Mouse (Mus musculus) forebrain, embryonic 12.5 days (tissue): ENCODE measurements around the gene Gm20388. TPM values are rescaled to one million over a fixed set of nuclear protein-coding genes. Genes with fewer than 3 reads are reported as not detected.

Experiments
- ATAC-seq: fragments of 200-750 bp; cut with Nextera tagmentation; 2 replicates; pipeline ENCODE4 v1.8.0; 2017; ENCODE audit warnings: moderate TSS enrichment; ENCODE audit not compliant: low FRiP score
- H3K27ac ChIP-seq: fragments of 300-500 bp; sonication (generic); 2 replicates; pipeline ENCODE4 v1.5.1; 2016; ENCODE audit warnings: mild to moderate bottlenecking
- H3K27me3 ChIP-seq: fragments of 300-500 bp; sonication (generic); 2 replicates; pipeline ENCODE4 v1.6.1; 2016; ENCODE audit warnings: mild to moderate bottlenecking
- H3K36me3 ChIP-seq: fragments of 300-500 bp; sonication (generic); replicated peaks from 2 replicates; pipeline ENCODE4 v1.6.1; 2016; ENCODE audit warnings: mild to moderate bottlenecking
- H3K4me1 ChIP-seq: fragments of 300-500 bp; sonication (generic); 2 replicates; pipeline ENCODE4 v1.6.1; 2016
- H3K4me2 ChIP-seq: fragments of 300-500 bp; sonication (generic); 2 replicates; pipeline ENCODE4 v1.6.1; 2016; ENCODE audit warnings: mild to moderate bottlenecking, moderate library complexity
- H3K4me3 ChIP-seq: fragments of 300-500 bp; sonication (generic); replicated peaks from 2 replicates; pipeline ENCODE4 v1.5.1; 2016; ENCODE audit warnings: mild to moderate bottlenecking
- H3K9ac ChIP-seq: fragments of 300-500 bp; sonication (generic); 2 replicates; pipeline ENCODE4 v1.6.1; 2016; ENCODE audit warnings: mild to moderate bottlenecking
- H3K9me3 ChIP-seq: fragments of 300-500 bp; sonication (generic); 2 replicates; pipeline ENCODE4 v1.6.1; 2016
- WGBS: fragments of 180-500 bp; shearing (Covaris S2); methylation state at CpG from one replicate; pipeline ENCODE4 v1.1.7; 2016; 5-methylcytosine and 5-hydroxymethylcytosine counted together
- polyA plus RNA-seq: library from polyadenylated mRNA; unstranded; fragments of >200 nt; fragmentation: Nextera tagmentation; extraction: Ambion mirVana; gene quantifications from 2 replicates; pipeline ENCODE4 v1.2.1, GENCODE M21; 2016

The Gm20388 gene
- polyA plus RNA-seq, 1 experiment from 2014 or later = not detected

DNA sequence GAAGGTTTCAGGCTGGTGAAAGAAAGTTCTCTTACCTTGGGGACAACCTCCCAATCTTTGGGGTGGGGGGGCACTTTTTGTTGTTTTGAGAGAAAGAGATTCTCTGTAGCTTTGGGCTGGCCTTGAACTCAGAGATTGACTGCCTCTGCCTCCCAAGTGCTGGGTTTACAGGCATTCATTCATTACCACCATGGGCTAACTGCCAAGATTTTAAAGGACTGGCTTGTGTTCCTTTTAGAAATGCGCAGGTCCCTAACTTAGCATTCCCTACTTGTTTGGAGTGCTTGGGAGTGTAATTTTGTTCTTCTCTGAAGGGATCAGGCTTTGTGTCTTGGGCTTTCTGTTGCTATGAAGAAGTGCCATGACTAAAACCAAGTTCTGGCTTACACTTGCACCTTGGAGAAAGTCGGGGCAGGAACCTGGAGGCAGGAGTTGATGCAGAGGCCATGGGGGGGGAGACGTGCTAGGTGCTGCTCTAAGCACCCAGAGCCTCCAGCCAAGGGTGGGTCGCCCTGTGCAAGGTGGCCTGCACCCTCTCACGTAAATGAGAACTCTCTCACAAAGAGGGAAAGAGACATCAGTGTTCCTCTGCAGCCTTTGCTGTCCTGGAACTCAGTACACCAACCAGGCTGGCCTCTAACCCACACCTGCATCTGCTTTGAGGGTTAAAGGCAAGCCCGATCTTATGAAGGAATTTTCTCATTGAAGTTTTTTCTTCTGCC is 3193.6 kb downstream of the Gm20388 start:
- H3K36me3 ChIP-seq = peaks cover 29% of the 10 kb centered on the region
- H3K9me3 ChIP-seq = no peaks in the 10 kb centered on the region
- H3K27ac ChIP-seq = peak overlapping the region; percentile 46; the same call in 1 of the 2 replicates
- H3K27me3 ChIP-seq = no peaks in the 10 kb centered on the region
- H3K9ac ChIP-seq = peak overlapping the region; percentile 96; the same call in 1 of the 2 replicates
- H3K4me1 ChIP-seq = peaks cover 15% of the 10 kb centered on the region
- ATAC-seq = no peak
- peak overlapping the region; percentile 80 for H3K4me3 ChIP-seq
- H3K4me2 ChIP-seq = peak overlapping the region; percentile 95
- WGBS = 85% methylated on average over 6 of the region's 6 CpGs

DNA sequence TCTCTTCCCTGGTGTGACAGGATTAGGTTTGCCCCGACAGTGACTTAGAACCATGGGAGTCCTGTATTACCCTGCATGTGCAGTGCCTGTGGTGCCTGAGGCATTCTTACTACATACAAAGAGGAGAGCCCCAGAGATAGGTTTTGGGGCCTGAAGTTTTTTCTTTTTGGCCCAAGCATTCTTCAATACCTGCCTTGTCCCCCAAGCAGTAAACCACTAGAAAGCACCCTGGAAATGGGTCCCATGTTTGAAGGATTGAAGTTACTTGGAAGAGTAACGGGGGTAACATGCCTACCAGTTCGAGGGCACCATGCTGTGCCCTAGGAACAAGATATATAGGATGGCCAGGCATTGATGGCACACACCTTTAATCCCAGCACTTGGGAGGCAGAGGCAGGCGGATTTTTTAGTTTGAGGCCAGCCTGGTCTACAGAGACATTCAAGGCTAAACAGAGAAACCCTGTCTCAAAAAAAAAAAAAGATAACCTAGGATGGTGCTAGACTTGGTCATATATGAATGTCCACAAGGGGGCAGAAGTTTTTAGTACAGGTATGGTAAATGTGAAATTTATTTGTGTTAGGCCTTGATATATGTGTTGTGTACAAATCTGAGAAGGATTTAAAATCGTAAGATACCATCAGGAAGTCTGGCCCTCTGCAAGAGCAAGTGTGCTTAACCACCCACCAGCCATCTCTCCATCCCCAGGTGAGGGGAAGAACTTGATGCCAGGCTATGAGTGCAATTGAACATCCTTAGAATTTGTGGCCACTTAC is 3195.1 kb downstream of the Gm20388 start:
- Histone ChIP-seq H3K9ac (no peak overlapping the region), H3K9me3 (no peaks in the 10 kb centered on the region), H3K4me2 (no peak overlapping the region), H3K27ac (0 out of 2 replicates have a peak overlapping the region, but pooled peaks have one; percentile 31), H3K27me3 (no peaks in the 10 kb centered on the region), H3K4me3 (no peak overlapping the region), H3K4me1 (peaks cover 15% of the 10 kb centered on the region), H3K36me3 (peaks cover 29% of the 10 kb centered on the region)
- 68% methylated on average over 5 of the region's 5 CpGs for WGBS
- no peak for ATAC-seq

GRCm38 (mm10) chr8:123106531-123106930 is 3195.9 kb downstream of the Gm20388 start:
- Histone ChIP-seq H3K9me3 (no peaks in the 10 kb centered on the region), H3K9ac (no peak overlapping the region), H3K4me3 (no peak overlapping the region), H3K4me1 (peaks cover 15% of the 10 kb centered on the region), H3K27me3 (no peaks in the 10 kb centered on the region), H3K27ac (no peak overlapping the region), H3K36me3 (peaks cover 29% of the 10 kb centered on the region), H3K4me2 (no peak overlapping the region)
- ATAC-seq = no peak
- 53% methylated on average over 2 of the region's 2 CpGs for WGBS

DNA sequence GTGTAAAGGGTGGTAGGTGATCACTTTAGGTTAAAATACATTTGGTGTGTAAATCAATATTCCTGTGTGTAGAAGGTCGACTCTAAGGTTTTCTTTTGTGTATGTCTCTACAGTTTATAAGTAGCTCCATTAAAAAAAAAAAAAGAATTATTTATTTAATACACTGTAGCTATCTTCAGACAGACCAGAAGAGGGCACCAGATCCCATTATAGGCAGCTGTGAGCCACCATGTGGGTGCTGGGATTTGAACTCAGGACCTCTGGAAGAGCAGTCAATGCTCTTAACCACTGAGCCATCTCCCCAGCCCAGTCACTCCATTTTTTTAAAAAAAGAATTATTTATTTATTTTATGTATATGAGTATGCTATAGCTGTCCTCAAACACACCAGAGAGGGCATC is 3197.4 kb downstream of the Gm20388 start:
- Histone ChIP-seq H3K4me1 (peaks cover 12% of the 10 kb centered on the region), H3K4me3 (no peak overlapping the region), H3K36me3 (peaks cover 28% of the 10 kb centered on the region), H3K27me3 (no peaks in the 10 kb centered on the region), H3K9me3 (no peaks in the 10 kb centered on the region), H3K9ac (no peak overlapping the region), H3K4me2 (no peak overlapping the region), H3K27ac (no peak overlapping the region)
- 81% methylated on average over 1 of the region's 1 CpGs for WGBS
- ATAC-seq = no peak

DNA sequence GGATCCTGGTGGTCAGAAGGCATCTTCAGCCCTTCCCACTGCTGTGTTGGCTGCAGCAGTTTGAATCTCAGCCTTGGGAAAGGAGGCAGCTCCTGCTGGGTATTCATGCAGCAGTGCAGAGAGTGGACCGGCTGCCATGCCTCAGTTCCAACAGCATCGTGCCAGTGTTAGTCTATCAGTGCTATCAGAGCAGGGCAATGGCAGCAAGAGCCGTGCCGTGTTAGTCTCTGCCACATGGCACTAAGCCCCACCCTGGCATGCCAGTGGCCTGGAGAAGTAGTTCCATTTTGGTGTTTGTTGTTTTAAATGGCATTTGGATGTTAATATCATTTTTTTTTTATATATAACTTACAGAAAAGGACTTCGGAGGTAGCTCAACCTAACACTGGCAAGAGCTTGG is 3198.3 kb downstream of the Gm20388 start:
- Histone ChIP-seq H3K4me2 (no peak overlapping the region), H3K9me3 (no peaks in the 10 kb centered on the region), H3K4me3 (no peak overlapping the region), H3K36me3 (peaks cover 19% of the 10 kb centered on the region), H3K9ac (no peak overlapping the region), H3K4me1 (peaks cover 4% of the 10 kb centered on the region), H3K27me3 (no peaks in the 10 kb centered on the region), H3K27ac (no peak overlapping the region)
- no peak for ATAC-seq
- WGBS = 90% methylated on average over 5 of the region's 5 CpGs

DNA sequence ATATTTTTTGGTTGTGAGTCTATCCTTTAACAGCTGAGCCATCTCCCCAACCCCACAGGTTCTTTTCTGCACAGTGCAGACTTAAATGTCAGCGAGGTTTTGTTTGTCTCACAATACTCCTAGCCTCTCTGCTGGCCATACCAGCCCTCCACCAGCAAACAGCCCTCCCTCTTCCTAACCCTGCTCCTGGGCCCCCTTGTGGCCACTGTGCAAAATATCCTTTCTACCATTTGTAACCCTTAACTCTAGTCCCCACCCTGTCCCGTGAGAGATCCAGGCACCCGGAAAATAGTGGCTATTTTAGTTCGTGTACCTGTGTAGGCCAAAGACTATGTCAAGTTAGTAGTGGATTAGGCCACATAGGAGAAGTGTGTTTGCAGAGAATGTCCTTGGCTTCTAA is 3200.0 kb downstream of the Gm20388 start:
- WGBS = 17% methylated on average over 4 of the region's 4 CpGs
- Histone ChIP-seq H3K9ac (no peak overlapping the region), H3K27ac (no peak overlapping the region), H3K36me3 (peaks cover 2% of the 10 kb centered on the region), H3K4me3 (no peak overlapping the region), H3K4me2 (no peak overlapping the region), H3K4me1 (no peaks in the 10 kb centered on the region), H3K27me3 (peaks cover 8% of the 10 kb centered on the region), H3K9me3 (no peaks in the 10 kb centered on the region)
- 0 out of 2 replicates have a peak, but pooled peaks have one; percentile 30 for ATAC-seq

GRCm38 (mm10) chr8:123112892-123113291 is 3202.3 kb downstream of the Gm20388 start:
- Histone ChIP-seq H3K4me1 (peaks cover 10% of the 10 kb centered on the region), H3K9me3 (no peaks in the 10 kb centered on the region), H3K4me2 (no peak overlapping the region), H3K4me3 (no peak overlapping the region), H3K27ac (no peak overlapping the region), H3K9ac (no peak overlapping the region), H3K36me3 (no peaks in the 10 kb centered on the region), H3K27me3 (peaks cover 31% of the 10 kb centered on the region)
- 84% methylated on average over 9 of the region's 9 CpGs for WGBS
- no peak for ATAC-seq

GRCm38 (mm10) chr8:123113908-123114469 is 3203.3 kb downstream of the Gm20388 start:
- Histone ChIP-seq H3K27me3 (peaks cover 42% of the 10 kb centered on the region), H3K9ac (no peak overlapping the region), H3K4me1 (peaks cover 12% of the 10 kb centered on the region), H3K36me3 (no peaks in the 10 kb centered on the region), H3K4me2 (no peak overlapping the region), H3K9me3 (no peaks in the 10 kb centered on the region), H3K4me3 (no peak overlapping the region), H3K27ac (no peak overlapping the region)
- ATAC-seq = no peak
- 73% methylated on average over 2 of the region's 2 CpGs for WGBS

DNA sequence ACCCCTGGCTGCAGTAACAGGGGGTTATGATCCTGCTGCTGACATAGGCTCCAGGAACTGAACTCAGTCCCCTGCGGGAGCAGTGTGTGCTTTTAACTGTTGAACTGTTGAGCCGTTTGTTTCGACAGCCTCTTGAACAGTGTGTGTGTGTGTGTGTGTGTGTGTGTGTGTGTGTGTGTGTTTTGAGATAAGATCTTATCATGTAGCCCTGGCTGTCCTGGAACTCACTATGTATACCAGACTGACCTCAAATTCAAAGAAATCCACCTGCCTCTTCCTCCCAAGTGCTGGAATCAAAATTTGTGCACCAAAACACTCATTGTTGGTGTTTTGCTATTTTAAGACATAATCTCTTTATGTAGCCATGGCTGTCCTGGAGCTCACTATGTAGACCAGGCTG is 3204.0 kb downstream of the Gm20388 start:
- Histone ChIP-seq H3K4me3 (no peak overlapping the region), H3K9ac (no peak overlapping the region), H3K36me3 (no peaks in the 10 kb centered on the region), H3K4me1 (peaks cover 12% of the 10 kb centered on the region), H3K27ac (no peak overlapping the region), H3K9me3 (no peaks in the 10 kb centered on the region), H3K27me3 (peaks cover 48% of the 10 kb centered on the region), H3K4me2 (no peak overlapping the region)
- WGBS = 76% methylated on average over 3 of the region's 3 CpGs
- no peak for ATAC-seq

DNA sequence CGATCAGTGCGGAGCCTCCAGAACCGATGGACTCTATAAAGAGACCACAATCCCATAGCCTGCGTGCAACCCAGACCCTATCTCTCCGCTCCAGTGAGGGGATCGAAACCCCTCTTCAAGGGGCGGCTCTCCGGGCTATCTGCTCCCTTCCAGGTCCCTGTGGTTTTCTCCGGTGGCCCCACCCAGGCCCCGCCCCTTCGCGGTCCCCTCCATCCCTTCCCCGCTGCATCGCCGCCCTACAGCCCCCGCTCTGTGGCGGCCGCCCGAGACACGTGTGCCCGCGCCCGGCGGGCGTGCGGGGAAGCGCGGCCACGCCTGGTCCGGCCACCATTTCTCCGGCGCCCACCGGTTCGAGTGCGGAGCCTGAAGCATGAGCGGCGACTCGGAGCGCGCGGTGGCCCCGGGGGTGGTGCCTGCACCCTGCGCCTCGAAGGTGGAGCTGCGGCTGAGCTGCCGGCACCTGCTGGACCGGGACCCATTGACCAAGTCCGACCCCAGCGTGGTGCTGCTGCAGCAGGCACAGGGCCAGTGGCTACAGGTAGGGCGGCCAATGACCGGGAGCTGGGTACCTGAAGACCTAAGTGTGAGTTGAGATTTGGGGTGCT is 3206.6 kb downstream of the Gm20388 start, which contains the start of gene Cpne7:
Gene Cpne7 (plus strand): TSS at position 248 of the 605 bp plus-strand sequence.
- Histone ChIP-seq H3K27me3 (peaks cover 55% of the 10 kb centered on the region), H3K9me3 (no peaks in the 10 kb centered on the region), H3K4me1 (peaks cover 12% of the 10 kb centered on the region), H3K4me3 (peak within 1 kb of the TSS; percentile 48), H3K36me3 (no peaks in the 10 kb centered on the region), H3K9ac (peak within 1 kb of the TSS; percentile 61), H3K4me2 (peak within 1 kb of the TSS; percentile 87), H3K27ac (no peak within 1 kb of the TSS)
- under 1% methylated on average over 50 of the region's 51 CpGs for WGBS
- ATAC-seq = peak; percentile 33; the same call in 1 of the 2 replicates

- no peak overlapping the region; the same call in 1 of the 2 replicates for H3K9ac ChIP-seq
- H3K27me3 ChIP-seq = peaks cover 55% of the 10 kb centered on the region
- peak overlapping the region; percentile 48 for H3K4me3 ChIP-seq
- peak overlapping the region; percentile 87 for H3K4me2 ChIP-seq
- H3K36me3 ChIP-seq = no peaks in the 10 kb centered on the region
- WGBS = 3% methylated on average over 17 of the region's 17 CpGs
- no peaks in the 10 kb centered on the region for H3K9me3 ChIP-seq
- peaks cover 12% of the 10 kb centered on the region for H3K4me1 ChIP-seq
- H3K27ac ChIP-seq = no peak overlapping the region
- no peak for ATAC-seq
These were observed 3207.1 kb downstream of the Gm20388 start for GRCm38 (mm10) chr8:123117744-123118143.

- Histone ChIP-seq H3K27ac (no peak overlapping the region), H3K27me3 (peaks cover 60% of the 10 kb centered on the region), H3K36me3 (no peaks in the 10 kb centered on the region), H3K9ac (no peak overlapping the region), H3K4me1 (peaks cover 14% of the 10 kb centered on the region), H3K4me2 (no peak overlapping the region), H3K4me3 (no peak overlapping the region), H3K9me3 (no peaks in the 10 kb centered on the region)
- 73% methylated on average over 9 of the region's 9 CpGs for WGBS
- no peak for ATAC-seq
These were observed 3211.4 kb downstream of the Gm20388 start for GRCm38 (mm10) chr8:123122059-123122458.
